Mouse (Mus musculus): ENCODE measurements around the gene Card14. TPM values are rescaled to one million over a fixed set of nuclear protein-coding genes. Genes with fewer than 3 reads are reported as not detected.
A peak's percentile ranks its signal among the peaks of the same experiment; 100 is the strongest.

Card14 gene
- polyA plus RNA-seq, 1 experiment from 2014 or later: 0.06 TPM

- Histone ChIP-seq H3K4me3 (ENCODE audit: low read depth, low read length) (no peak overlapping the region), H3K4me2 (replicated peaks; ENCODE audit: low read depth, low read length) (no peak overlapping the region), H3K9ac (replicated peaks; ENCODE audit: low read depth) (no peak overlapping the region), H3K27me3 (replicated peaks; ENCODE audit: insufficient read depth, low read length) (no peaks in the 10 kb centered on the region), H3K27ac (ENCODE audit: low read length) (no peak overlapping the region), H3K9me3 (ENCODE audit: low read length) (no peaks in the 10 kb centered on the region), H3K4me1 (ENCODE audit: insufficient read depth, low read depth, low read length) (no peaks in the 10 kb centered on the region), H3K36me3 (ENCODE audit: insufficient read depth, low read length) (no peaks in the 10 kb centered on the region)
- WGBS: 34% methylated on average over 10 of the region's 11 CpGs
- TF ChIP-seq EP300 (IDR thresholded peaks at IDR 0.05) (no peak), CTCF (IDR thresholded peaks at IDR 0.05) (no peak)
- ATAC-seq (no peak), DNase-seq (ENCODE audit: low spot score) (no peak)
These were observed 55.4 kb downstream of the Card14 start for GRCm38 (mm10) chr11:119362769-119363533.

- no peak overlapping the region for H3K4me3 ChIP-seq (ENCODE audit: low read depth, low read length)
- peak; percentile 82 for DNase-seq (ENCODE audit: low spot score)
These were observed 56.1 kb downstream of the Card14 start for GRCm38 (mm10) chr11:119363534-119364145.

GRCm38 (mm10) chr11:119375425-119375824, 67.9 kb downstream of the Card14 start:
- Histone ChIP-seq H3K9me3 (ENCODE audit: low read length) (no peaks in the 10 kb centered on the region), H3K36me3 (ENCODE audit: insufficient read depth, low read length) (peaks cover 5% of the 10 kb centered on the region; the same call in 1 of the 2 replicates), H3K9ac (replicated peaks; ENCODE audit: low read depth) (no peak overlapping the region), H3K27me3 (replicated peaks; ENCODE audit: insufficient read depth, low read length) (no peaks in the 10 kb centered on the region), H3K4me3 (ENCODE audit: low read depth, low read length) (no peak overlapping the region), H3K27ac (ENCODE audit: low read length) (peak overlapping the region; percentile 20; the same call in 1 of the 2 replicates), H3K4me2 (replicated peaks; ENCODE audit: low read depth, low read length) (no peak overlapping the region), H3K4me1 (ENCODE audit: insufficient read depth, low read depth, low read length) (no peaks in the 10 kb centered on the region)
- WGBS: 44% methylated on average over 6 of the region's 6 CpGs
- peak; percentile 70 for ATAC-seq
- TF ChIP-seq CTCF (IDR thresholded peaks at IDR 0.05) (no peak), EP300 (IDR thresholded peaks at IDR 0.05) (0 out of 2 replicates have a peak, but pooled peaks have one; percentile 13)
- peak; percentile 53 for DNase-seq (ENCODE audit: low spot score)

More at GRCm38 (mm10) chr11:119363534-119364145, 56.1 kb downstream of the Card14 start:
- Histone ChIP-seq H3K4me2 (replicated peaks; ENCODE audit: low read depth, low read length) (no peak overlapping the region), H3K4me1 (ENCODE audit: insufficient read depth, low read depth, low read length) (no peaks in the 10 kb centered on the region), H3K9me3 (ENCODE audit: low read length) (no peaks in the 10 kb centered on the region), H3K9ac (replicated peaks; ENCODE audit: low read depth) (no peak overlapping the region), H3K27me3 (replicated peaks; ENCODE audit: insufficient read depth, low read length) (no peaks in the 10 kb centered on the region), H3K27ac (ENCODE audit: low read length) (no peak overlapping the region), H3K36me3 (ENCODE audit: insufficient read depth, low read length) (0 out of 2 replicates have a peak, but pooled peaks cover under 1% of the 10 kb centered on the region)
- WGBS: 31% methylated on average over 11 of the region's 11 CpGs
- ATAC-seq: peak; percentile 86
- TF ChIP-seq EP300 (IDR thresholded peaks at IDR 0.05): no peak
- peak; percentile 90 for TF ChIP-seq CTCF (IDR thresholded peaks at IDR 0.05)

GRCm38 (mm10) chr11:119377326-119377725, 69.8 kb downstream of the Card14 start:
- Histone ChIP-seq H3K9me3 (ENCODE audit: low read length) (no peaks in the 10 kb centered on the region), H3K4me3 (ENCODE audit: low read depth, low read length) (no peak overlapping the region), H3K4me1 (ENCODE audit: insufficient read depth, low read depth, low read length) (no peaks in the 10 kb centered on the region), H3K4me2 (replicated peaks; ENCODE audit: low read depth, low read length) (no peak overlapping the region), H3K9ac (replicated peaks; ENCODE audit: low read depth) (no peak overlapping the region), H3K27ac (ENCODE audit: low read length) (no peak overlapping the region), H3K27me3 (replicated peaks; ENCODE audit: insufficient read depth, low read length) (no peaks in the 10 kb centered on the region), H3K36me3 (ENCODE audit: insufficient read depth, low read length) (peaks cover 5% of the 10 kb centered on the region; the same call in 1 of the 2 replicates)
- 81% methylated on average over 11 of the region's 11 CpGs for WGBS
- TF ChIP-seq EP300 (IDR thresholded peaks at IDR 0.05) (no peak), CTCF (IDR thresholded peaks at IDR 0.05) (no peak)
- DNase-seq (ENCODE audit: low spot score) (no peak), ATAC-seq (0 out of 2 replicates have a peak, but pooled peaks have one; percentile 12)

- ATAC-seq: no peak
- no peak overlapping the region for H3K4me2 ChIP-seq (replicated peaks; ENCODE audit: low read depth, low read length)
These were observed 71.0 kb downstream of the Card14 start for GRCm38 (mm10) chr11:119378551-119378950.

GRCm38 (mm10) chr11:119381631-119382337, 74.2 kb downstream of the Card14 start:
- no peak overlapping the region for H3K9ac ChIP-seq (replicated peaks; ENCODE audit: low read depth)
- no peak overlapping the region for H3K4me3 ChIP-seq (ENCODE audit: low read depth, low read length)
- no peak overlapping the region for H3K27ac ChIP-seq (ENCODE audit: low read length)
- 0 out of 2 replicates have a peak, but pooled peaks cover 5% of the 10 kb centered on the region for H3K36me3 ChIP-seq (ENCODE audit: insufficient read depth, low read length)
- ATAC-seq (no peak), DNase-seq (ENCODE audit: low spot score) (no peak)
- TF ChIP-seq EP300 (IDR thresholded peaks at IDR 0.05) (no peak), CTCF (IDR thresholded peaks at IDR 0.05) (no peak)
- H3K4me2 ChIP-seq (replicated peaks; ENCODE audit: low read depth, low read length): no peak overlapping the region
- H3K9me3 ChIP-seq (ENCODE audit: low read length): no peaks in the 10 kb centered on the region
- no peaks in the 10 kb centered on the region for H3K27me3 ChIP-seq (replicated peaks; ENCODE audit: insufficient read depth, low read length)
- WGBS: 50% methylated on average over 9 of the region's 9 CpGs
- H3K4me1 ChIP-seq (ENCODE audit: insufficient read depth, low read depth, low read length): no peaks in the 10 kb centered on the region

More at GRCm38 (mm10) chr11:119378551-119378950, 71.0 kb downstream of the Card14 start:
- Histone ChIP-seq H3K36me3 (ENCODE audit: insufficient read depth, low read length) (peaks cover 5% of the 10 kb centered on the region; the same call in 1 of the 2 replicates), H3K27ac (ENCODE audit: low read length) (no peak overlapping the region), H3K27me3 (replicated peaks; ENCODE audit: insufficient read depth, low read length) (no peaks in the 10 kb centered on the region), H3K9ac (replicated peaks; ENCODE audit: low read depth) (no peak overlapping the region), H3K4me1 (ENCODE audit: insufficient read depth, low read depth, low read length) (no peaks in the 10 kb centered on the region), H3K4me3 (ENCODE audit: low read depth, low read length) (no peak overlapping the region), H3K9me3 (ENCODE audit: low read length) (no peaks in the 10 kb centered on the region)
- 88% methylated on average over 1 of the region's 1 CpGs for WGBS
- DNase-seq (ENCODE audit: low spot score): no peak
- TF ChIP-seq EP300 (IDR thresholded peaks at IDR 0.05) (no peak), CTCF (IDR thresholded peaks at IDR 0.05) (no peak)
